Mouse (Mus musculus): ENCODE results near the gene Blvrb. TPM values are rescaled to one million over a fixed set of nuclear protein-coding genes. Genes with fewer than 3 reads are reported as not detected.
"Not testable (repeated sequence)": the region's sequence is repeated elsewhere in the genome, so short reads cannot be mapped to it uniquely, and the experiment has no call there.

Gene Blvrb
- total RNA-seq, 2 experiments from 2014 or later = 30.1 to 30.5 TPM

GRCm38 (mm10) chr7:27476098-27476635 lies 28.4 kb downstream of the Blvrb start:
- no peak for DNase-seq (ENCODE audit: low spot score)
- intact Hi-C loops (cut with DNase I) = loop anchor here (5.0 kb wide), 1 partner anchor 51 kb away; no protein-coding TSS in a partner anchor

- no peak for DNase-seq (ENCODE audit: low spot score)
- intact Hi-C loops (cut with DNase I) = loop anchor here (5.0 kb wide), 1 partner anchor 49 kb away; no protein-coding TSS in a partner anchor
These were observed 30.8 kb downstream of the Blvrb start for GRCm38 (mm10) chr7:27478561-27478960.

- DNase-seq (ENCODE audit: low spot score) = no peak
- intact Hi-C loops (cut with DNase I) = loop anchor here (5.0 kb wide), 1 partner anchor 48 kb away; no protein-coding TSS in a partner anchor
These were observed 32.0 kb downstream of the Blvrb start for GRCm38 (mm10) chr7:27479750-27480149.

- no peak for DNase-seq (ENCODE audit: low spot score)
- intact Hi-C loops (cut with DNase I) = no loop called here
These were observed 32.7 kb downstream of the Blvrb start for GRCm38 (mm10) chr7:27480506-27480905.

GRCm38 (mm10) chr7:27480927-27481626 lies 33.3 kb downstream of the Blvrb start:
- intact Hi-C loops (cut with DNase I) = no loop called here
- DNase-seq (ENCODE audit: low spot score) = no peak

- intact Hi-C loops (cut with DNase I) = no loop called here
These were observed 33.8 kb downstream of the Blvrb start for GRCm38 (mm10) chr7:27481627-27481969.

GRCm38 (mm10) chr7:27483860-27484259 lies 36.1 kb downstream of the Blvrb start:
- intact Hi-C loops (cut with DNase I) = no loop called here
- no peak for DNase-seq (ENCODE audit: low spot score)

More at GRCm38 (mm10) chr7:27481627-27481969, 33.8 kb downstream of the Blvrb start:
- peak; percentile 91 for DNase-seq (ENCODE audit: low spot score)

GRCm38 (mm10) chr7:27486102-27486769 lies 38.5 kb downstream of the Blvrb start:
- intact Hi-C loops (cut with DNase I) = no loop called here
- DNase-seq (ENCODE audit: low spot score) = no peak

GRCm38 (mm10) chr7:27486770-27487697 lies 39.3 kb downstream of the Blvrb start, which contains the start of gene Sertad1:
Gene Sertad1, plus strand, starts transcription at chr7:27486910.
- intact Hi-C loops (cut with DNase I) = no loop called here
- peak; percentile 100 for DNase-seq (ENCODE audit: low spot score)

GRCm38 (mm10) chr7:27487740-27488268 lies 40.0 kb downstream of the Blvrb start:
- intact Hi-C loops (cut with DNase I) = no loop called here
- no peak for DNase-seq (ENCODE audit: low spot score)

GRCm38 (mm10) chr7:27489270-27489869 lies 41.6 kb downstream of the Blvrb start:
- intact Hi-C loops (cut with DNase I) = no loop called here
- DNase-seq (ENCODE audit: low spot score) = no peak

GRCm38 (mm10) chr7:27490227-27490542 lies 42.4 kb downstream of the Blvrb start:
- no peak for DNase-seq (ENCODE audit: low spot score)
- intact Hi-C loops (cut with DNase I) = loop anchor here (2.0 kb wide), 1 partner anchor 17 kb away; no protein-coding TSS in a partner anchor

- peak; percentile 92 for DNase-seq (ENCODE audit: low spot score)
- intact Hi-C loops (cut with DNase I) = loop anchor here (2.0 kb wide), 1 partner anchor 16 kb away; no protein-coding TSS in a partner anchor
These were observed 43.0 kb downstream of the Blvrb start for GRCm38 (mm10) chr7:27490543-27491329.

- intact Hi-C loops (cut with DNase I) = loop anchor here (2.0 kb wide), 1 partner anchor 15 kb away; no protein-coding TSS in a partner anchor
- DNase-seq (ENCODE audit: low spot score) = no peak
These were observed 44.1 kb downstream of the Blvrb start for GRCm38 (mm10) chr7:27491856-27492255.

GRCm38 (mm10) chr7:27493022-27493421 lies 45.2 kb downstream of the Blvrb start:
- intact Hi-C loops (cut with DNase I) = no loop called here
- DNase-seq (ENCODE audit: low spot score) = no peak

- intact Hi-C loops (cut with DNase I) = no loop called here
These were observed 45.7 kb downstream of the Blvrb start for GRCm38 (mm10) chr7:27493450-27493849.

GRCm38 (mm10) chr7:27494659-27495367 lies 47.0 kb downstream of the Blvrb start:
- intact Hi-C loops (cut with DNase I); DNase-seq (ENCODE audit: low spot score): not testable (repeated sequence)

More at GRCm38 (mm10) chr7:27493450-27493849, 45.7 kb downstream of the Blvrb start:
- DNase-seq (ENCODE audit: low spot score) = no peak

GRCm38 (mm10) chr7:27499036-27499435 lies 51.3 kb downstream of the Blvrb start, which contains the start of gene Prx:
Gene Prx, plus strand, starts transcription at chr7:27499324.
- no peak for DNase-seq (ENCODE audit: low spot score)
- intact Hi-C loops (cut with DNase I) = no loop called here
